Mouse (Mus musculus) limb, embryonic 13.5 days (tissue): Measurements from ENCODE around the gene Efr3b. TPM values are rescaled to one million over a fixed set of nuclear protein-coding genes. Genes with fewer than 3 reads are reported as not detected.
"Not testable (repeated sequence)": the region's sequence is repeated elsewhere in the genome, so short reads cannot be mapped to it uniquely, and the experiment has no call there.

ENCODE experiments used
- ATAC-seq: fragments of 200-750 bp; cut with Nextera tagmentation; 2 replicates; pipeline ENCODE4 v1.8.0; 2017; ENCODE audit warnings: low read depth, moderate number of reproducible peaks, moderate TSS enrichment; ENCODE audit not compliant: low FRiP score
- H3K27ac ChIP-seq: fragments of 300-500 bp; sonication (generic); 2 replicates; pipeline ENCODE4 v1.5.1; 2015; ENCODE audit warnings: inconsistent platforms, mild to moderate bottlenecking, moderate library complexity
- H3K27me3 ChIP-seq: fragments of 300-500 bp; sonication (generic); 2 replicates; pipeline ENCODE4 v1.6.1; 2015; ENCODE audit warnings: mild to moderate bottlenecking, inconsistent platforms
- H3K36me3 ChIP-seq: fragments of 300-500 bp; sonication (generic); 2 replicates; pipeline ENCODE4 v1.6.1; 2015; ENCODE audit warnings: inconsistent platforms, mild to moderate bottlenecking, moderate library complexity
- H3K4me1 ChIP-seq: fragments of 300-500 bp; sonication (generic); 2 replicates; pipeline ENCODE4 v1.6.1; 2015; ENCODE audit warnings: inconsistent platforms
- H3K4me2 ChIP-seq: fragments of 300-500 bp; sonication (generic); replicated peaks from 2 replicates; pipeline ENCODE4 v1.6.1; 2015; ENCODE audit warnings: inconsistent platforms, mild to moderate bottlenecking, moderate library complexity
- H3K4me3 ChIP-seq: fragments of 300-500 bp; sonication (generic); 2 replicates; pipeline ENCODE4 v1.5.1; 2015; ENCODE audit warnings: moderate library complexity, mild to moderate bottlenecking, inconsistent platforms
- H3K9ac ChIP-seq: fragments of 300-500 bp; sonication (generic); 2 replicates; pipeline ENCODE4 v1.6.1; 2015; ENCODE audit warnings: mild to moderate bottlenecking, inconsistent platforms
- H3K9me3 ChIP-seq: fragments of 300-500 bp; sonication (generic); 2 replicates; pipeline ENCODE4 v1.6.1; 2016; ENCODE audit warnings: inconsistent platforms
- WGBS: fragments of 180-500 bp; shearing (Covaris S2); methylation state at CpG from one replicate; pipeline ENCODE4 v1.1.7; 2015; 5-methylcytosine and 5-hydroxymethylcytosine counted together
- polyA plus RNA-seq: library from polyadenylated mRNA; unstranded; fragments of >200 nt; fragmentation: Nextera tagmentation; extraction: Ambion mirVana; gene quantifications from 2 replicates; pipeline ENCODE4 v1.2.1, GENCODE M21; 2015

The Efr3b gene
- polyA plus RNA-seq, 1 experiment from 2014 or later: 6.2 TPM

GRCm38 (mm10) chr12:3967196-3967595, 71.5 kb downstream of the Efr3b start:
- H3K4me2 ChIP-seq: no peak overlapping the region
- H3K9ac ChIP-seq: no peak overlapping the region
- H3K4me1 ChIP-seq: no peaks in the 10 kb centered on the region
- no peaks in the 10 kb centered on the region for H3K9me3 ChIP-seq
- 91% methylated on average over 4 of the region's 4 CpGs for WGBS
- no peak overlapping the region for H3K4me3 ChIP-seq
- H3K27ac ChIP-seq: no peak overlapping the region
- no peaks in the 10 kb centered on the region for H3K27me3 ChIP-seq
- ATAC-seq: no peak
- H3K36me3 ChIP-seq: peaks cover 50% of the 10 kb centered on the region

- 55% methylated on average over 4 of the region's 4 CpGs for WGBS
- H3K9ac ChIP-seq: peak overlapping the region; percentile 75
- no peak for ATAC-seq
Measured at GRCm38 (mm10) chr12:3960553-3960952, 78.2 kb downstream of the Efr3b start.

DNA sequence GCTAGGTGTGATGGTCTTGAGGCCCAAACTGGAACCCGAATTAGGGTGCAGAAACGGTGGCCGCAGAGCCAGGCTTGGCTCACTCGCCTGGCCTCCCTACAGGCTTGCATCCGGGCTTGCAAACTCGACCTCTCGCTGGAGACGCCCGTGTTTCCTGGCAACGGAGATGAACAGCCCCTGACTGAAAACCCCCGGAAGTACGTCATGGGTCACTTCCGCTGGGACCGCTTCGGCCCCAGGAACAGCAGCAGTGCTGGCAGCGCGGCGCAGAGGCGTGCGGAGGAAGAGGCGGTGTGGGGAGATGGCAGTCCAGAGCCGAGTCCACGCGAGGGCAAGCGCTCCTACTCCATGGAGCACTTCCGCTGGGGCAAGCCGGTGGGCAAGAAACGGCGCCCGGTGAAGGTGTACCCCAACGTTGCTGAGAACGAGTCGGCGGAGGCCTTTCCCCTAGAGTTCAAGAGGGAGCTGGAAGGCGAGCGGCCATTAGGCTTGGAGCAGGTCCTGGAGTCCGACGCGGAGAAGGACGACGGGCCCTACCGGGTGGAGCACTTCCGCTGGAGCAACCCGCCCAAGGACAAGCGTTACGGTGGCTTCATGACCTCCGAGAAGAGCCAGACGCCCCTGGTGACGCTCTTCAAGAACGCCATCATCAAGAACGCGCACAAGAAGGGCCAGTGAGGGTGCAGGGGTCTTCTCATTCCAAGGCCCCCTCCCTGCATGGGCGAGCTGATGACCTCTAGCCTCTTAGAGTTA, 78.7 kb downstream of the Efr3b start:
- H3K27ac ChIP-seq: peak overlapping the region; percentile 86
- peak overlapping the region; percentile 57 for H3K4me3 ChIP-seq
- peaks cover 9% of the 10 kb centered on the region for H3K4me1 ChIP-seq
- H3K27me3 ChIP-seq: peaks cover 9% of the 10 kb centered on the region
- H3K4me2 ChIP-seq: peak overlapping the region; percentile 88
- peak overlapping the region; percentile 75 for H3K9ac ChIP-seq
- WGBS: 3% methylated on average over 53 of the region's 53 CpGs
- H3K36me3 ChIP-seq: peaks cover 7% of the 10 kb centered on the region
- H3K9me3 ChIP-seq: no peaks in the 10 kb centered on the region
- ATAC-seq: peak; percentile 96

More at GRCm38 (mm10) chr12:3960553-3960952, 78.2 kb downstream of the Efr3b start:
- Histone ChIP-seq H3K36me3 (peaks cover 11% of the 10 kb centered on the region), H3K9me3 (no peaks in the 10 kb centered on the region), H3K4me1 (peaks cover 9% of the 10 kb centered on the region), H3K4me2 (peak overlapping the region; percentile 88), H3K27ac (peak overlapping the region; percentile 86; the same call in 1 of the 2 replicates), H3K27me3 (peaks cover 5% of the 10 kb centered on the region; the same call in 1 of the 2 replicates), H3K4me3 (peak overlapping the region; percentile 57)

- Histone ChIP-seq H3K36me3 (no peaks in the 10 kb centered on the region), H3K4me1 (peaks cover 9% of the 10 kb centered on the region), H3K27ac (no peak overlapping the region), H3K9me3 (no peaks in the 10 kb centered on the region), H3K9ac (no peak overlapping the region), H3K27me3 (peaks cover 26% of the 10 kb centered on the region), H3K4me2 (no peak overlapping the region), H3K4me3 (no peak overlapping the region)
- 10% methylated on average over 3 of the region's 3 CpGs for WGBS
- no peak for ATAC-seq
Measured at GRCm38 (mm10) chr12:3956351-3956750, 82.4 kb downstream of the Efr3b start.

GRCm38 (mm10) chr12:3955371-3955770, 83.3 kb downstream of the Efr3b start:
- WGBS: 27% methylated on average over 10 of the region's 10 CpGs
- Histone ChIP-seq H3K4me3 (no peak overlapping the region), H3K4me1 (peaks cover 5% of the 10 kb centered on the region; the same call in 1 of the 2 replicates), H3K9me3 (no peaks in the 10 kb centered on the region), H3K9ac (no peak overlapping the region), H3K36me3 (no peaks in the 10 kb centered on the region), H3K27me3 (peaks cover 26% of the 10 kb centered on the region), H3K4me2 (no peak overlapping the region), H3K27ac (no peak overlapping the region)
- no peak for ATAC-seq

DNA sequence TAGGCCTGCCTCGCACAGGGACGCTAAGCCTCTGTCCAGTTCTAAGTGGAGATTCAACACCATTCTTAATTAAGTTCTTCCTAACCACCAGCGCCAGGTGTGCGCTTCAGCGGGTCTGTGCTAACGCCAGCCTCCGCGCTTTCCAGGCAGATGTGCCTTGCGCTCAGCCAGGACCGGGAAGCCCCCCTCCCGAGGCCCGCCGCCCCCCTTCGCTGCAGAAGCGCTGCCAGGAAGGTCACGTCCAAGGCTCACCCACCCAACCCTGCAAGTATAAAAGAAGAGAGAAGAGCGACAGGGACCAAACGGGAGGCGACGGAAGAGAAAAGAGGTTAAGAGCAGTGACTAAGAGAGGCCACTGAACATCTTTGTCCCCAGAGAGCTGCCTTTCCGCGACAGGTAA, 84.1 kb downstream of the Efr3b start, which contains the start of gene Pomc:
Gene Pomc (plus strand): TSS at position 301 of the 400 bp plus-strand sequence.
- Histone ChIP-seq H3K27ac (no peak within 1 kb of the TSS), H3K27me3 (peaks cover 26% of the 10 kb centered on the region), H3K9me3 (no peaks in the 10 kb centered on the region), H3K36me3 (no peaks in the 10 kb centered on the region), H3K9ac (no peak within 1 kb of the TSS), H3K4me3 (no peak within 1 kb of the TSS), H3K4me2 (no peak within 1 kb of the TSS), H3K4me1 (0 out of 2 replicates have a peak, but pooled peaks cover 3% of the 10 kb centered on the region)
- ATAC-seq: no peak
- WGBS: 24% methylated on average over 22 of the region's 22 CpGs

DNA sequence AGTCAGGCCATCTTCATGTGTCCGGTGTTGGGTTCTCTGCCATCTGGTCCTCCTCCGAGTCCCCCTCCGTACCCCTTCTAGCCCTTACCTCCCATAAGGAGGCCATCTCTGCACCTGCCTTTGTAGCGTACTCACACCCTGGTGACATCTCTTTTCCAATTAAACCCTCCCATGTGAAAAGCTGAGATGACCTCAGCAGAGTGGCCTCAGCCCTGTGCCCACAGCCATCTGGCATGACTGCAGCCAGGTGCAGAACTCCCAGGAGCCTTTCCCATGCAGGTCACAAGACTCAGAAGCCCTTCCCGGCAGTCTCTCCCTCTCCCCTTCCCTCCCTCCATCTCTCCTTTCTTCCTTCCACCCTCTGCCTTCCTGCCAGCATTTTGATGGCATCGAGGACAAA, 91.2 kb downstream of the Efr3b start:
- 67% methylated on average over 6 of the region's 6 CpGs for WGBS
- Histone ChIP-seq H3K4me2 (no peak overlapping the region), H3K4me3 (no peak overlapping the region), H3K36me3 (no peaks in the 10 kb centered on the region), H3K4me1 (no peaks in the 10 kb centered on the region), H3K9me3 (no peaks in the 10 kb centered on the region), H3K27ac (no peak overlapping the region), H3K27me3 (no peaks in the 10 kb centered on the region), H3K9ac (no peak overlapping the region)
- ATAC-seq: no peak

- 52% methylated on average over 4 of the region's 4 CpGs for WGBS
- no peak for ATAC-seq
- Histone ChIP-seq H3K27ac (no peak overlapping the region), H3K4me1 (no peaks in the 10 kb centered on the region), H3K4me3 (no peak overlapping the region), H3K4me2 (no peak overlapping the region), H3K9me3 (no peaks in the 10 kb centered on the region), H3K27me3 (no peaks in the 10 kb centered on the region), H3K9ac (no peak overlapping the region), H3K36me3 (no peaks in the 10 kb centered on the region)
Measured at GRCm38 (mm10) chr12:3944454-3945073, 94.2 kb downstream of the Efr3b start.

DNA sequence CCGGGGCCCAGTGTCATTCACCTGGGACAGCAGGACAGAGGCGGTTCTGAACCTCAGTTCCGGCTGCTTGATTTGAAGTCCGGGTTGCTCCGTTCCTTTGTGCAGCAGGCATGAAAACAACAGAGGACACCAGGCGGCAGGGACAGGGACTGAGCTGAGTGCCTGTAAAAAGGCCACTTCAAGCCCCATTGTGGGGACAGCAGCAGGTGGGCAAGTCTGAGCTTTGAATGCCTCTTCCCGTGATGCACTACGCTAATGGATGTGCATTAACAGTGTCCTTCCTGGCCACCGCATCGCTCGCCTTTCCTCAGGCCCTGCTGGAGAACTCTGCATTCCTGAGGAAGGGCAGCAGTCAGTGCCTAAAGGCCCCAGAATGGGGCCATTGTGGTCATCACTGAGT, 96.7 kb downstream of the Efr3b start:
- no peak overlapping the region for H3K27ac ChIP-seq
- H3K4me1 ChIP-seq: no peaks in the 10 kb centered on the region
- WGBS: 40% methylated on average over 11 of the region's 11 CpGs
- H3K9me3 ChIP-seq: no peaks in the 10 kb centered on the region
- H3K4me2 ChIP-seq: no peak overlapping the region
- H3K4me3 ChIP-seq: no peak overlapping the region
- H3K9ac ChIP-seq: no peak overlapping the region
- H3K36me3 ChIP-seq: no peaks in the 10 kb centered on the region
- ATAC-seq: no peak
- no peaks in the 10 kb centered on the region for H3K27me3 ChIP-seq

DNA sequence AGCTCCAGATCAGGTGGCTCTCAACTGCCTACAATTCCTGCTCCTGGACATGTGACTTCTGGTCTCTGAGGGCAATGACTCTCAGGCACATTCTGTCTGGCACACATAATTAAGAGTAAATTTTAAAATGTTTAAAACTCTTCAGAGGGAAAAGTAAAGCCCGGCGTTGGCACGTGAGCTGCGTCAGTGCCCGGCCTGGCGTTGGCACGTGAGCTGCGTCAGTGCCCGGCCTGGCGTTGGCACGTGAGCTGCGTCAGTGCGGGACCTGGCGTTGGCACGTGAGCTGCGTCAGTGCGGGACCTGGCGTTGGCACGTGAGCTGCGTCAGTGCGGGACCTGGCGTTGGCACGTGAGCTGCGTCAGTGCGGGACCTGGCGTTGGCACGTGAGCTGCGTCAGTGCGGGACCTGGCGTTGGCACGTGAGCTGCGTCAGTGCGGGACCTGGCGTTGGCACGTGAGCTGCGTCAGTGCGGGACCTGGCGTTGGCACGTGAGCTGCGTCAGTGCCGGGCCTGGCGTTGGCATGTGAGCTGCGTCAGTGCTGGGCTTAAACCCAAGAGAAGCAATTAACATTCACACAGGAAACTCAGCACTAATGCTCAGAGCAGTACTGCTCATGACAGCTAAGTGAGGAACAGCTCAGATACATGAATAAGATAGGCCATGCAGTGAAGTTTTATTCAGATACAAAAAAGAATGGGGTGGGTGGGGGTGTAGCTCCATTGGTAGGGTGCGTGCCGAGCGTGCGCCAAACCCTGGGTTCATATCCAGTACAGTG, 108.4 kb downstream of the Efr3b start:
- 89% methylated on average over 40 of the region's 47 CpGs for WGBS
- not testable (repeated sequence) for H3K4me1 ChIP-seq, H3K27ac ChIP-seq, H3K36me3 ChIP-seq, H3K27me3 ChIP-seq, H3K4me2 ChIP-seq, ATAC-seq, H3K9ac ChIP-seq, H3K4me3 ChIP-seq, H3K9me3 ChIP-seq

- Histone ChIP-seq H3K9ac (no peak overlapping the region), H3K27ac (no peak overlapping the region), H3K27me3 (no peaks in the 10 kb centered on the region), H3K4me3 (no peak overlapping the region), H3K36me3 (no peaks in the 10 kb centered on the region), H3K4me2 (no peak overlapping the region), H3K4me1 (no peaks in the 10 kb centered on the region), H3K9me3 (no peaks in the 10 kb centered on the region)
- WGBS: 72% methylated on average over 3 of the region's 3 CpGs
- ATAC-seq: no peak
Measured at GRCm38 (mm10) chr12:3928841-3929240, 109.9 kb downstream of the Efr3b start.

DNA sequence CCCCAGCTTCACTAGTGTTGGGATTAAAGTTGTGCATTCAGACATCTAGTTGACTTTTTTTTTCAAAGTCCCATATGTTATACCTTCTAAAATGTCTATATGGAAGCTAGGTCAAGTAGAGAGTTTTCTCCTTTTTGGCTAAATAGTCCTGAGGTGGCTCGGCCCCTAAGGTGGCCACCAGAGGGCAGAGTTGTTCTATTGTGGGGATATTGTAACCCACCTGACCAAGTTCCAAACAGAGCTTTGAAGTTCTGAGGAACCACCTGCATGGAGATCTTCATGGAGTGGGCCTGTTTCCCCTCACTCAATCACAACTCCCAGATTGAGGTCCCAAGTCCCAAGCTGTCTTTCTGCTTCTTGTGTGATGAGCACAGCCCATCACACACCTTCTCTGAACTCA, 112.6 kb downstream of the Efr3b start:
- no peaks in the 10 kb centered on the region for H3K27me3 ChIP-seq
- no peaks in the 10 kb centered on the region for H3K9me3 ChIP-seq
- no peak overlapping the region for H3K27ac ChIP-seq
- ATAC-seq: no peak
- 0% methylated on average over 1 of the region's 1 CpGs for WGBS
- no peak overlapping the region for H3K4me3 ChIP-seq
- no peaks in the 10 kb centered on the region for H3K36me3 ChIP-seq
- no peak overlapping the region for H3K4me2 ChIP-seq
- H3K4me1 ChIP-seq: 0 out of 2 replicates have a peak, but pooled peaks cover 4% of the 10 kb centered on the region
- no peak overlapping the region for H3K9ac ChIP-seq
